Mouse (Mus musculus) forebrain, embryonic 16.5 days (tissue): ENCODE measurements around the gene Dthd1. TPM values are rescaled to one million over a fixed set of nuclear protein-coding genes. Genes with fewer than 3 reads are reported as not detected.

Experiments
- ATAC-seq: fragments of 200-750 bp; cut with Nextera tagmentation; 2 replicates; pipeline ENCODE4 v1.8.0; 2017; ENCODE audit warnings: mild to moderate bottlenecking, moderate library complexity
- H3K27ac ChIP-seq: fragments of 300-500 bp; sonication (generic); 2 replicates; pipeline ENCODE4 v1.5.1; 2014; ENCODE audit warnings: low read length, control low read depth
- H3K27me3 ChIP-seq: fragments of 300-500 bp; sonication (generic); replicated peaks from 2 replicates; pipeline ENCODE4 v1.6.1; 2014; ENCODE audit warnings: low read length; ENCODE audit not compliant: control insufficient read depth, insufficient read depth
- H3K36me3 ChIP-seq: fragments of 300-500 bp; sonication (generic); 2 replicates; pipeline ENCODE4 v1.6.1; 2014; ENCODE audit not compliant: control insufficient read depth, insufficient read depth
- H3K4me1 ChIP-seq: fragments of 300-500 bp; sonication (generic); replicated peaks from 2 replicates; pipeline ENCODE4 v1.6.1; 2014; ENCODE audit warnings: low read length; ENCODE audit not compliant: control insufficient read depth, insufficient read depth
- H3K4me2 ChIP-seq: fragments of 300-500 bp; sonication (generic); 2 replicates; pipeline ENCODE4 v1.6.1; 2014; ENCODE audit warnings: mild to moderate bottlenecking, low read length, control low read depth
- H3K4me3 ChIP-seq: fragments of 300-500 bp; sonication (generic); replicated peaks from 2 replicates; pipeline ENCODE4 v1.5.1; 2014; ENCODE audit warnings: mild to moderate bottlenecking, low read length, control low read depth
- H3K9ac ChIP-seq: fragments of 300-500 bp; sonication (generic); replicated peaks from 2 replicates; pipeline ENCODE4 v1.6.1; 2014; ENCODE audit warnings: low read depth, low read length, control low read depth
- H3K9me3 ChIP-seq: fragments of 300-500 bp; sonication (generic); 2 replicates; pipeline ENCODE4 v1.6.1; 2016; ENCODE audit warnings: low read length; ENCODE audit not compliant: control insufficient read depth
- WGBS: fragments of 180-500 bp; shearing (Covaris S2); extraction: QIAGEN DNeasy Blood & Tissue Kit; methylation state at CpG from one replicate; pipeline ENCODE4 v1.1.7; 2014; 5-methylcytosine and 5-hydroxymethylcytosine counted together
- polyA plus RNA-seq: library from polyadenylated mRNA; unstranded; fragments of >200 nt; fragmentation: Nextera tagmentation; extraction: Ambion mirVana; gene quantifications from 2 replicates; pipeline ENCODE4 v1.2.1, GENCODE M21; 2015

The Dthd1 gene
- polyA plus RNA-seq, 1 experiment from 2014 or later: not detected

GRCm38 (mm10) chr5:62854361-62854844 is 40.8 kb downstream of the Dthd1 start:
- Histone ChIP-seq H3K36me3 (no peaks in the 10 kb centered on the region), H3K4me2 (no peak overlapping the region), H3K9me3 (no peaks in the 10 kb centered on the region), H3K4me1 (no peaks in the 10 kb centered on the region), H3K27me3 (no peaks in the 10 kb centered on the region), H3K4me3 (no peak overlapping the region), H3K27ac (no peak overlapping the region), H3K9ac (no peak overlapping the region)
- no peak for ATAC-seq
- 95% methylated on average over 4 of the region's 4 CpGs for WGBS

- 71% methylated on average over 1 of the region's 1 CpGs for WGBS
- ATAC-seq: no peak
These were observed 43.9 kb downstream of the Dthd1 start for GRCm38 (mm10) chr5:62857502-62857901.

DNA sequence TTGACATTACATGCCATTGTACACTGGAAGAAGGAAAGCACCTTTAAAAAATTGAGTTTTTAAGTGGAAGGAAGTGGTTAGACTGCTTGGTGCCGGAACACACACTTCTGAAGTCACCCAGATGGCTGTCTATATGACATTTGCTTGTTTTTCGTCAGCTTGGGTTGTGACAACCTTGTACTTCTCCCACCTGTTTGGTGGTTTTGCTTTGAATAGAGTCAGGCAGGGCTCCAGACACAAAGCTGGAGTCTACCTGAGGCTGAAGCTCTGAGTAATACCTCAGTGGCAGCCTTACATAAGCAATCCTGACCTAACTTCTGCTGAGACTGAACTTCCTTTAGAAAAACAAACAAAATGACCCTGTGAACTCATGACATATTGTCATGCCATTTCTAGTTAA is 44.7 kb downstream of the Dthd1 start:
- Histone ChIP-seq H3K36me3 (no peaks in the 10 kb centered on the region), H3K9ac (no peak overlapping the region), H3K9me3 (no peaks in the 10 kb centered on the region), H3K27ac (no peak overlapping the region), H3K4me2 (no peak overlapping the region), H3K27me3 (no peaks in the 10 kb centered on the region), H3K4me1 (no peaks in the 10 kb centered on the region), H3K4me3 (no peak overlapping the region)
- WGBS: 85% methylated on average over 2 of the region's 2 CpGs
- no peak for ATAC-seq

More at GRCm38 (mm10) chr5:62857502-62857901, 43.9 kb downstream of the Dthd1 start:
- Histone ChIP-seq H3K4me3 (no peak overlapping the region), H3K27me3 (no peaks in the 10 kb centered on the region), H3K36me3 (no peaks in the 10 kb centered on the region), H3K4me2 (no peak overlapping the region), H3K9ac (no peak overlapping the region), H3K9me3 (no peaks in the 10 kb centered on the region), H3K4me1 (no peaks in the 10 kb centered on the region), H3K27ac (no peak overlapping the region)

DNA sequence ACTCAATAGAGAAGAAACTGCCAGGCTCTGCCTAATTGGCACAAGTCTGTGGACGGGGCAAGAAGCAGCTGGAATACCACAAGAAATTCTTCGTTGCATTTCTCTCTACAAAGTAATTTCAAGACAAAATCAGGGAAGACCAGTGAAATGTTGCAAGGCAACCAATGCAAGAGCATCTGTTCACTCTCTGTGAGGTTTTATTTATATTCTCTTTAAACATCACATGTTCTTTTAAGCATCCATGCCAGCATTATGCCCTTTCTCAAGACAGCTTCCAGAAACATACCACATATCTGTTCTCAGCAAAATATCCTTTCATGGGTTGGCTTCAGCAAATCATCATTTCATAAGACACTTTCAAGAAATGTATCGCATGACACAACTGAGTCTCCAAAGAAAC is 50.7 kb downstream of the Dthd1 start:
- Histone ChIP-seq H3K27me3 (no peaks in the 10 kb centered on the region), H3K36me3 (no peaks in the 10 kb centered on the region), H3K4me3 (no peak overlapping the region), H3K9me3 (no peaks in the 10 kb centered on the region), H3K9ac (no peak overlapping the region), H3K4me2 (no peak overlapping the region), H3K27ac (no peak overlapping the region), H3K4me1 (no peaks in the 10 kb centered on the region)
- ATAC-seq: no peak
- WGBS: 77% methylated on average over 3 of the region's 3 CpGs

DNA sequence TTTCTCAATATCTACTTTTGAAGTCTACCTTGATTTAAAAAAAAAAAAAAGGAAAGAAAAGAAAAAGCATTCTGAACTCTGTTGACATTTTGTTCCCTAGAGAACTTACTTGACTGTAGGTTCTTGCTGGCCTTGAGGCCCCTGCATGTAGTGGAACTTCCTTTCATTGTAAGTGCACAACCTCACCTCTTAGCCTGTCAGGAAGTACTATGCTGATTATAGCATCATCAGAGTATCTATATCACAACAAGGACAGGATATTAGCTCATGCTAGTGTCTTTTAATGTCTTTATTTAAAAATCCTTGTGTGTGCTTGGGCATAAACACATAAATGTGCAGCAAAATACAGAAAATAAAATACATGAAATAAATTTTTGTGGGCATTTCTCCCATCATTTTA is 53.4 kb downstream of the Dthd1 start:
- no peak overlapping the region for H3K9ac ChIP-seq
- H3K4me3 ChIP-seq: no peak overlapping the region
- no peak overlapping the region for H3K27ac ChIP-seq
- ATAC-seq: no peak
- no peaks in the 10 kb centered on the region for H3K36me3 ChIP-seq
- H3K4me1 ChIP-seq: no peaks in the 10 kb centered on the region
- H3K9me3 ChIP-seq: no peaks in the 10 kb centered on the region
- H3K4me2 ChIP-seq: no peak overlapping the region
- H3K27me3 ChIP-seq: no peaks in the 10 kb centered on the region

GRCm38 (mm10) chr5:62879530-62879929 is 65.9 kb downstream of the Dthd1 start:
- no peak overlapping the region for H3K4me2 ChIP-seq
- H3K27ac ChIP-seq: no peak overlapping the region
- no peaks in the 10 kb centered on the region for H3K36me3 ChIP-seq
- no peaks in the 10 kb centered on the region for H3K4me1 ChIP-seq
- no peak overlapping the region for H3K9ac ChIP-seq
- no peak overlapping the region for H3K4me3 ChIP-seq
- no peaks in the 10 kb centered on the region for H3K27me3 ChIP-seq
- no peak for ATAC-seq
- H3K9me3 ChIP-seq: no peaks in the 10 kb centered on the region
- 71% methylated on average over 1 of the region's 1 CpGs for WGBS

DNA sequence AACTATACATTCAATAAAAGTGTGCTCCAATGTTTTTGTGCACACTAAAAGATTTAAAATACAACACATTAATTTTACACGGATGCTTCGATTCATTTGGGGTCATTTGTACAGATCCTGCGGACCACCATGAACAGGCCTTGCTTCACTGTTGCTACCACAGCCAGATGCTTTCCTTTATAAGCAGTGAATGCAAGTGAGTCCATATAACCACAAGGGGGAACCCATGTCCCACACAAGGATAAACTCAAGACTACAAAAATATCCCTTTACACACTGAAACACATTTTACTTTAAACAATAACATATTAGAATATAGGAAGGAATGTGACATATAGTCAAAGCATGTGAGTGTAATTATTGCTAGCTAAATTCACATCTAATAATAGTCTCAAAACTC is 81.7 kb downstream of the Dthd1 start:
- no peaks in the 10 kb centered on the region for H3K9me3 ChIP-seq
- no peak overlapping the region for H3K4me2 ChIP-seq
- H3K27ac ChIP-seq: no peak overlapping the region
- H3K36me3 ChIP-seq: no peaks in the 10 kb centered on the region
- no peaks in the 10 kb centered on the region for H3K27me3 ChIP-seq
- no peaks in the 10 kb centered on the region for H3K4me1 ChIP-seq
- ATAC-seq: peak; percentile 95
- WGBS: 66% methylated on average over 3 of the region's 3 CpGs
- H3K9ac ChIP-seq: no peak overlapping the region
- no peak overlapping the region for H3K4me3 ChIP-seq

DNA sequence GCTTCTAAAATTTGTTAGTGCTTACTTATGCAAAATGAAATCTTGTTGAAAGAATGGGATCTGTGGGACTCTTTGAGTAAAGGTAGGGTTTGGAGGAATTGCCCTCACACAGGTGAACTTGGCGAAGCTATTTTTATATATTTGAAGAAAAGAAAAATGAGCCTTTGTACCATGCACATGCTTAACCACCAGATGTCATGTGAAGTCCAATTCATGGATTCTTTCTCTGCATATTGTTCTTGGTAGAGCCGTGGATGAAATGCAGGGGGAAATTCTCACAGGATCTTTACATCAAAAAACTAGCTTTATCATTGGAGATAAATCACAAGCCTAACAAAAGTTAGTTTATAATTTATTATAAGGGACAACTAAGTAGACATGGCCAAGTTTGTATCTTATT is 93.3 kb downstream of the Dthd1 start:
- Histone ChIP-seq H3K27ac (no peak overlapping the region), H3K36me3 (no peaks in the 10 kb centered on the region), H3K4me3 (no peak overlapping the region), H3K4me1 (no peaks in the 10 kb centered on the region), H3K9me3 (no peaks in the 10 kb centered on the region), H3K9ac (no peak overlapping the region), H3K4me2 (no peak overlapping the region), H3K27me3 (no peaks in the 10 kb centered on the region)
- ATAC-seq: no peak
- WGBS: 83% methylated on average over 2 of the region's 2 CpGs

DNA sequence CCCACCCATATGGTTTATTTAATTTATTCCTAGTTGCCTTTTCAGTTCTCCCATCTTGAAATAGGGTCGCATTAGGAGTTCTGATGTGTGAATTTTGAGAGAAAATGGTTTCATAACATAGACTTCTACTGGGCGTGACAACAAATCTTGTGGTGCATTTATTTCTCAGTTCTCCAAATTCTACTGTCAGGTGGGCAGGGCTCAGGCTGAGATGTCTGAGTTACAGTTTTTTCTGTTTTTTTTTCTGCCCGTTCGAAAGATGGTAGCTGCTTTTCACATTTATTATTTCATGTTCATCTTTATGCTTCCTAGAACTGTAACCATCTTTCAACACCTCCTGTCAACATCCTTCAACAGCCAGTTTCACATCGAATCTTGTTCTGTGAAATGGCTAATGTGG is 95.5 kb downstream of the Dthd1 start:
- H3K4me1 ChIP-seq: no peaks in the 10 kb centered on the region
- no peak overlapping the region for H3K27ac ChIP-seq
- H3K9ac ChIP-seq: no peak overlapping the region
- no peak overlapping the region for H3K4me3 ChIP-seq
- H3K36me3 ChIP-seq: no peaks in the 10 kb centered on the region
- ATAC-seq: no peak
- H3K4me2 ChIP-seq: no peak overlapping the region
- no peaks in the 10 kb centered on the region for H3K27me3 ChIP-seq
- no peaks in the 10 kb centered on the region for H3K9me3 ChIP-seq
- 83% methylated on average over 5 of the region's 5 CpGs for WGBS

- Histone ChIP-seq H3K9ac (no peak overlapping the region), H3K4me3 (no peak overlapping the region), H3K27me3 (no peaks in the 10 kb centered on the region), H3K9me3 (no peaks in the 10 kb centered on the region), H3K36me3 (no peaks in the 10 kb centered on the region), H3K27ac (no peak overlapping the region), H3K4me1 (no peaks in the 10 kb centered on the region), H3K4me2 (no peak overlapping the region)
- no peak for ATAC-seq
These were observed 111.0 kb downstream of the Dthd1 start for GRCm38 (mm10) chr5:62924616-62925015.
